Mouse (Mus musculus) telencephalon, adult 2 months (tissue): Measurements from ENCODE around the gene Smc3.
"Not testable (repeated sequence)": the region's sequence is repeated elsewhere in the genome, so short reads cannot be mapped to it uniquely, and the experiment has no call there.

ENCODE experiments used
- DNase-seq: peaks from one replicate; pipeline ENCODE4 v3.0.0-alpha.2; 2011; ENCODE audit warnings: low read depth, low spot score

Gene Smc3

GRCm38 (mm10) chr19:53653624-53654467 lies 53.6 kb downstream of the Smc3 start:
- no peak for DNase-seq

- DNase-seq: not testable (repeated sequence)
These were observed 56.2 kb downstream of the Smc3 start for GRCm38 (mm10) chr19:53656443-53656842.

- no peak for DNase-seq
These were observed 57.2 kb downstream of the Smc3 start for GRCm38 (mm10) chr19:53657437-53657836.

- no peak for DNase-seq
These were observed 60.7 kb downstream of the Smc3 start for GRCm38 (mm10) chr19:53660722-53661420.

- DNase-seq: no peak
These were observed 61.9 kb downstream of the Smc3 start for GRCm38 (mm10) chr19:53661938-53662722.

GRCm38 (mm10) chr19:53664831-53665230 lies 64.6 kb downstream of the Smc3 start:
- DNase-seq: no peak

GRCm38 (mm10) chr19:53665391-53665790 lies 65.2 kb downstream of the Smc3 start:
- DNase-seq: no peak

- no peak for DNase-seq
These were observed 66.5 kb downstream of the Smc3 start for GRCm38 (mm10) chr19:53666708-53667107.

- DNase-seq: no peak
These were observed 68.6 kb downstream of the Smc3 start for GRCm38 (mm10) chr19:53668821-53669220.

- DNase-seq: no peak
These were observed 70.5 kb downstream of the Smc3 start for GRCm38 (mm10) chr19:53670625-53671141.

GRCm38 (mm10) chr19:53671432-53671831 lies 71.2 kb downstream of the Smc3 start:
- no peak for DNase-seq

GRCm38 (mm10) chr19:53674131-53674925 lies 74.1 kb downstream of the Smc3 start:
- no peak for DNase-seq

- no peak for DNase-seq
These were observed 76.0 kb downstream of the Smc3 start for GRCm38 (mm10) chr19:53676228-53676627.

GRCm38 (mm10) chr19:53676718-53677634 lies 76.8 kb downstream of the Smc3 start, which contains the start of gene Rbm20:
TSS of gene Rbm20 (plus strand) at chr19:53677306.
- no peak for DNase-seq

GRCm38 (mm10) chr19:53679194-53679593 lies 79.0 kb downstream of the Smc3 start:
- no peak for DNase-seq

- DNase-seq: no peak
These were observed 79.8 kb downstream of the Smc3 start for GRCm38 (mm10) chr19:53679981-53680380.

GRCm38 (mm10) chr19:53682427-53682826 lies 82.2 kb downstream of the Smc3 start:
- no peak for DNase-seq

- DNase-seq: no peak
These were observed 87.4 kb downstream of the Smc3 start for GRCm38 (mm10) chr19:53687592-53687991.

GRCm38 (mm10) chr19:53690816-53691215 lies 90.6 kb downstream of the Smc3 start:
- no peak for DNase-seq

- DNase-seq: no peak
These were observed 93.8 kb downstream of the Smc3 start for GRCm38 (mm10) chr19:53694020-53694419.
